Mouse (Mus musculus): ENCODE measurements around the gene Zcchc12.

GRCm38 (mm10) chrX:36186443-36186842, 9.3 kb upstream of the Zcchc12 start:
- TF ChIP-seq GATA1 (IDR thresholded peaks at IDR 0.05; ENCODE audit: borderline replicate concordance, low read length) (no peak), FLI1 (IDR thresholded peaks at IDR 0.05; ENCODE audit: low read length) (no peak)

Data from megakaryocyte, embryonic 14.5 days (primary cell).